In genomic region chr13:98120356-98121123, GRCm38 (mm10) we compare ENCODE assay signal across 17 mouse cellular contexts.
DNase-seq lines count a peak whose midpoint lies in the region; ATAC-seq and TF ChIP-seq lines count a peak whose summit lies in the region.
"Had no signal": no experiment of that assay in that cellular context is flagged by ENCODE, and none has a peak within 500 bp of the region (broad histone marks: within the 10 kb centered on the region; RNA-seq: fewer than 3 reads in every experiment).

No protein-coding gene starts in this region.

- ATAC-seq in heart, embryonic 16.5 days (replicated peaks; ENCODE audit: extremely low read depth, insufficient read depth, low FRiP score) = no peak; the same call in 1 of the 2 replicates
- ATAC-seq in heart, embryonic 11.5 days (replicated peaks; ENCODE audit: insufficient number of reproducible peaks, low FRiP score, low TSS enrichment) = no peak
- peak; percentile 41; the same call in 1 of the 2 replicates for ATAC-seq in lung, embryonic 16.5 days (ENCODE audit: low read depth)
- peak; percentile 66; the same call in 1 of the 2 replicates for ATAC-seq in stomach, embryonic 14.5 days (ENCODE audit: insufficient number of reproducible peaks, insufficient read depth, low FRiP score, low read depth)
- no peak for ATAC-seq in erythroid progenitor cell, adult 5-6 weeks (replicated peaks; ENCODE audit: low FRiP score, poor library complexity, severe bottlenecking)
- ATAC-seq: CD4-positive, CD25-positive, alpha-beta regulatory T cell, adult 4 months; forebrain, embryonic 13.5 days; Patski had no signal

- peak overlapping the region; percentile 14 for H3K27ac ChIP-seq in heart, embryonic 16.5 days (ENCODE audit: low read length)
- H3K27ac ChIP-seq in heart, embryonic 11.5 days (ENCODE audit: low read depth, low read length) = no peak overlapping the region
- H3K27ac ChIP-seq in lung, embryonic 16.5 days (ENCODE audit: low read length) = peak overlapping the region; percentile 24
- H3K27ac ChIP-seq in stomach, embryonic 14.5 days (ENCODE audit: low read length) = peak overlapping the region; percentile 39; the same call in 1 of the 2 replicates
- H3K27ac ChIP-seq: forebrain, embryonic 13.5 days; limb, embryonic 12.5 days; liver, embryonic 15.5 days had no signal

- peaks cover 22% of the 10 kb centered on the region for H3K4me1 ChIP-seq in heart, embryonic 16.5 days (ENCODE audit: control insufficient read depth, insufficient read depth, low read length)
- H3K4me1 ChIP-seq in heart, embryonic 11.5 days (ENCODE audit: control insufficient read depth, insufficient read depth, low read length) = peaks cover 24% of the 10 kb centered on the region
- peaks cover 47% of the 10 kb centered on the region for H3K4me1 ChIP-seq in lung, embryonic 16.5 days (replicated peaks; ENCODE audit: control insufficient read depth, insufficient read depth, low read length)
- H3K4me1 ChIP-seq in stomach, embryonic 14.5 days (ENCODE audit: control insufficient read depth, insufficient read depth, low read length) = peaks cover 28% of the 10 kb centered on the region

- H3K9ac ChIP-seq in heart, embryonic 16.5 days (ENCODE audit: low read length) = no peak overlapping the region
- no peak overlapping the region for H3K9ac ChIP-seq in heart, embryonic 11.5 days (ENCODE audit: low read depth, low read length)
- no peak overlapping the region for H3K9ac ChIP-seq in lung, embryonic 16.5 days (ENCODE audit: low read length)
- no peak overlapping the region for H3K9ac ChIP-seq in stomach, embryonic 14.5 days (replicated peaks; ENCODE audit: low read depth, low read length)
- H3K9ac ChIP-seq: forebrain, embryonic 13.5 days; heart, embryonic 12.5 days; limb, embryonic 12.5 days; liver, embryonic 15.5 days had no signal

- H3K27me3 ChIP-seq in heart, embryonic 16.5 days (ENCODE audit: control insufficient read depth, insufficient read depth, low read length) = no peaks in the 10 kb centered on the region
- H3K27me3 ChIP-seq in heart, embryonic 11.5 days (ENCODE audit: control insufficient read depth, insufficient read depth, low read length) = no peaks in the 10 kb centered on the region
- H3K27me3 ChIP-seq in lung, embryonic 16.5 days (ENCODE audit: control insufficient read depth, insufficient read depth, low read depth, low read length) = no peaks in the 10 kb centered on the region
- H3K27me3 ChIP-seq in stomach, embryonic 14.5 days (ENCODE audit: control insufficient read depth, insufficient read depth, low read length) = no peaks in the 10 kb centered on the region
- H3K27me3 ChIP-seq: heart, embryonic 12.5 days; liver, embryonic 15.5 days; Patski had no signal

- H3K9me3 ChIP-seq in heart, embryonic 16.5 days (replicated peaks; ENCODE audit: control insufficient read depth, low read length) = no peaks in the 10 kb centered on the region
- H3K9me3 ChIP-seq in heart, embryonic 11.5 days (replicated peaks; ENCODE audit: control insufficient read depth, low read length) = no peaks in the 10 kb centered on the region
- H3K9me3 ChIP-seq in lung, embryonic 16.5 days (ENCODE audit: control insufficient read depth, low read length) = no peaks in the 10 kb centered on the region
- no peaks in the 10 kb centered on the region for H3K9me3 ChIP-seq in stomach, embryonic 14.5 days (ENCODE audit: control insufficient read depth, low read depth, low read length)
- H3K9me3 ChIP-seq: forebrain, embryonic 13.5 days; heart, embryonic 12.5 days; liver, embryonic 15.5 days had no signal

- no peak for TF ChIP-seq POLR2A in brain, embryonic 14.5 days (IDR thresholded peaks at IDR 0.05; ENCODE audit: borderline replicate concordance, extremely low read depth, insufficient read depth, insufficient read length, poor library complexity, severe bottlenecking)

- no peak for DNase-seq in lung, postnatal 36 days
- DNase-seq in brain, embryonic 14.5 days (ENCODE audit: low read depth) = peak; percentile 33
- DNase-seq: adrenal gland, adult 8-10 months; cerebellum, postnatal 10 days; kidney, postnatal 25 days; thymus, postnatal 25 days had no signal

- no peak for TF ChIP-seq CTCF in brain, embryonic 14.5 days (IDR thresholded peaks at IDR 0.05; ENCODE audit: borderline replicate concordance, extremely low read depth, insufficient read depth, insufficient read length)

- 71% methylated on average over 11 of the region's 11 CpGs for WGBS in heart, embryonic 16.5 days
- whole genome bisulfite sequencing in heart, embryonic 11.5 days (ENCODE audit: insufficient replicate concordance) = 73% methylated on average over 11 of the region's 11 CpGs
- 48% methylated on average over 11 of the region's 11 CpGs for WGBS in lung, embryonic 16.5 days
- 49% methylated on average over 11 of the region's 11 CpGs for WGBS in stomach, embryonic 14.5 days

- H3K36me3 ChIP-seq in heart, embryonic 16.5 days (ENCODE audit: control insufficient read depth, insufficient read depth) = no peaks in the 10 kb centered on the region
- no peaks in the 10 kb centered on the region for H3K36me3 ChIP-seq in heart, embryonic 11.5 days (ENCODE audit: control insufficient read depth, insufficient read depth, low read length)
- no peaks in the 10 kb centered on the region for H3K36me3 ChIP-seq in lung, embryonic 16.5 days (ENCODE audit: control insufficient read depth, insufficient read depth, low read length)
- no peaks in the 10 kb centered on the region for H3K36me3 ChIP-seq in stomach, embryonic 14.5 days (ENCODE audit: control insufficient read depth, insufficient read depth, low read length)
- H3K36me3 ChIP-seq: heart, embryonic 12.5 days; limb, embryonic 12.5 days; liver, embryonic 15.5 days had no signal

- H3K4me2 ChIP-seq in heart, embryonic 16.5 days (ENCODE audit: low read depth, low read length) = no peak overlapping the region
- H3K4me2 ChIP-seq in heart, embryonic 11.5 days = no peak overlapping the region
- H3K4me2 ChIP-seq in lung, embryonic 16.5 days (ENCODE audit: low read depth, low read length) = no peak overlapping the region
- no peak overlapping the region; the same call in 1 of the 2 replicates for H3K4me2 ChIP-seq in stomach, embryonic 14.5 days (replicated peaks; ENCODE audit: low read depth, low read length)
- H3K4me2 ChIP-seq: forebrain, embryonic 13.5 days; heart, embryonic 12.5 days; limb, embryonic 12.5 days; liver, embryonic 15.5 days had no signal

- no peak overlapping the region for H3K4me3 ChIP-seq in heart, embryonic 16.5 days (ENCODE audit: low read length)
- no peak overlapping the region for H3K4me3 ChIP-seq in heart, embryonic 11.5 days (ENCODE audit: low read depth, low read length)
- no peak overlapping the region for H3K4me3 ChIP-seq in lung, embryonic 16.5 days (ENCODE audit: low read length)
- H3K4me3 ChIP-seq in stomach, embryonic 14.5 days (ENCODE audit: low read depth, low read length) = no peak overlapping the region
- H3K4me3 ChIP-seq: forebrain, embryonic 13.5 days; heart, embryonic 12.5 days; limb, embryonic 12.5 days; liver, embryonic 15.5 days had no signal

Comparison
In these comparisons a context has a peak if more than half of its experiments do, and no peak if none do; other contexts are left out.
1. ATAC-seq: peak in lung, embryonic 16.5 days (single experiment) and stomach, embryonic 14.5 days (single experiment); none in heart, embryonic 16.5 days (single experiment), heart, embryonic 11.5 days (single experiment) and erythroid progenitor cell, adult 5-6 weeks (single experiment).